Mouse (Mus musculus): ENCODE data around the gene Rcc2. TPM values are rescaled to one million over a fixed set of nuclear protein-coding genes. Genes with fewer than 3 reads are reported as not detected.
A peak's percentile ranks its signal among the peaks of the same experiment; 100 is the strongest.

Gene Rcc2
- total and polyA plus RNA-seq, 3 experiments = 254 to 427 (median 270) TPM

- Histone ChIP-seq H3K9me3 (replicated peaks; ENCODE audit: insufficient read depth, low read length) (no peaks in the 10 kb centered on the region), H3K4me1 (ENCODE audit: control insufficient read depth in 1 of 2, insufficient read depth in 2 of 2, low read length in 2 of 2) (no peaks in the 10 kb centered on the region), H3K27ac (ENCODE audit: control insufficient read depth, low read depth, low read length) (no peak overlapping the region), H3K27me3 (ENCODE audit: control insufficient read depth in 1 of 2, insufficient read depth in 2 of 2, low read length in 2 of 2) (no peaks in the 10 kb centered on the region), H3K4me3 (ENCODE audit: control insufficient read depth in 1 of 2, insufficient read depth in 1 of 2, low read depth in 2 of 2, low read length in 2 of 2) (no peak overlapping the region), H3K79me2 (ENCODE audit: control insufficient read depth, insufficient read depth, low read length, poor library complexity) (no peaks in the 10 kb centered on the region), H3K36me3 (ENCODE audit: control insufficient read depth in 1 of 2, insufficient read depth in 2 of 2, low read length in 2 of 2) (no peaks in the 10 kb centered on the region), H3K9ac (ENCODE audit: control insufficient read depth, low read depth, low read length, poor library complexity, severe bottlenecking) (no peak overlapping the region)
- no peak for DNase-seq (ENCODE audit: low read depth, low spot score)
- TF ChIP-seq NRF1 (IDR thresholded peaks at IDR 0.05; ENCODE audit: insufficient read depth, low read depth, low read length, poor library complexity, severe bottlenecking) = no peak
Measured at GRCm38 (mm10) chr4:140667802-140668201, 32.5 kb upstream of the Rcc2 start.

- H3K27ac ChIP-seq (ENCODE audit: control insufficient read depth, low read depth, low read length) = no peak overlapping the region
Measured at GRCm38 (mm10) chr4:140673527-140674264, 26.6 kb upstream of the Rcc2 start.

GRCm38 (mm10) chr4:140674345-140674926, 25.9 kb upstream of the Rcc2 start:
- Histone ChIP-seq H3K27ac (ENCODE audit: control insufficient read depth, low read depth, low read length) (no peak overlapping the region), H3K79me2 (ENCODE audit: control insufficient read depth, insufficient read depth, low read length, poor library complexity) (no peaks in the 10 kb centered on the region)
- TF ChIP-seq SMC3 (IDR thresholded peaks at IDR 0.05; ENCODE audit: low read depth, low read length) (peak; percentile 79), HCFC1 (IDR thresholded peaks at IDR 0.05; ENCODE audit: low read depth, low read length) (no peak), E2F4 (IDR thresholded peaks at IDR 0.05; ENCODE audit: borderline replicate concordance, low read depth, low read length) (no peak), RAD21 (IDR thresholded peaks at IDR 0.05; ENCODE audit: low read depth, low read length) (peak; percentile 64), ZC3H11A (IDR thresholded peaks at IDR 0.05; ENCODE audit: low read depth, low read length) (peak; percentile 62), MYC (IDR thresholded peaks at IDR 0.05; ENCODE audit: low read depth, low read length) (no peak), ZNF384 (IDR thresholded peaks at IDR 0.05; ENCODE audit: low read depth, low read length) (peak; percentile 82), MXI1 (IDR thresholded peaks at IDR 0.05; ENCODE audit: low read depth, low read length) (no peak), MAFK (IDR thresholded peaks at IDR 0.05; ENCODE audit: borderline replicate concordance, low read depth, low read length) (no peak), CTCF (IDR thresholded peaks at IDR 0.05 in 2 of 3, conservative IDR thresholded peaks at IDR 0.05 in 1 of 3; ENCODE audit: control insufficient read depth in 1 of 3, insufficient read depth in 1 of 3, low read depth in 2 of 3, low read length in 3 of 3, poor library complexity in 1 of 3, severe bottlenecking in 1 of 3) (peak; percentile 66 to 96 (median 74))

More at GRCm38 (mm10) chr4:140673527-140674264, 26.6 kb upstream of the Rcc2 start:
- no peak for TF ChIP-seq CHD1 (IDR thresholded peaks at IDR 0.05; ENCODE audit: low read depth, low read length)
- no peak for TF ChIP-seq ZMIZ1 (IDR thresholded peaks at IDR 0.05; ENCODE audit: low read depth, low read length)
- no peak for TF ChIP-seq HCFC1 (IDR thresholded peaks at IDR 0.05; ENCODE audit: low read depth, low read length)
- no peak for TF ChIP-seq JUND (IDR thresholded peaks at IDR 0.05; ENCODE audit: low read depth, low read length)
- no peak for TF ChIP-seq ETS1 (IDR thresholded peaks at IDR 0.05; ENCODE audit: low read depth, low read length)
- TF ChIP-seq NRF1 (IDR thresholded peaks at IDR 0.05; ENCODE audit: insufficient read depth, low read depth, low read length, poor library complexity, severe bottlenecking) = no peak
- TF ChIP-seq ZKSCAN1 (IDR thresholded peaks at IDR 0.05; ENCODE audit: low read depth, low read length) = no peak
- TF ChIP-seq UBTF (IDR thresholded peaks at IDR 0.05; ENCODE audit: borderline replicate concordance, insufficient read depth, low read depth, low read length) = no peak
- no peak for TF ChIP-seq ZNF384 (IDR thresholded peaks at IDR 0.05; ENCODE audit: low read depth, low read length)
- Histone ChIP-seq H3K9ac (ENCODE audit: control insufficient read depth, low read depth, low read length, poor library complexity, severe bottlenecking) (no peak overlapping the region), H3K79me2 (ENCODE audit: control insufficient read depth, insufficient read depth, low read length, poor library complexity) (no peaks in the 10 kb centered on the region), H3K4me1 (ENCODE audit: control insufficient read depth in 1 of 2, insufficient read depth in 2 of 2, low read length in 2 of 2) (no peaks in the 10 kb centered on the region), H3K4me3 (ENCODE audit: control insufficient read depth in 1 of 2, insufficient read depth in 1 of 2, low read depth in 2 of 2, low read length in 2 of 2) (no peak overlapping the region), H3K9me3 (replicated peaks; ENCODE audit: insufficient read depth, low read length) (no peaks in the 10 kb centered on the region), H3K27me3 (ENCODE audit: control insufficient read depth in 1 of 2, insufficient read depth in 2 of 2, low read length in 2 of 2) (no peaks in the 10 kb centered on the region), H3K36me3 (ENCODE audit: control insufficient read depth in 1 of 2, insufficient read depth in 2 of 2, low read length in 2 of 2) (no peaks in the 10 kb centered on the region)
- DNase-seq (ENCODE audit: low read depth, low spot score) = no peak

More at GRCm38 (mm10) chr4:140674345-140674926, 25.9 kb upstream of the Rcc2 start:
- Histone ChIP-seq H3K27me3 (ENCODE audit: control insufficient read depth in 1 of 2, insufficient read depth in 2 of 2, low read length in 2 of 2) (no peaks in the 10 kb centered on the region), H3K9ac (ENCODE audit: control insufficient read depth, low read depth, low read length, poor library complexity, severe bottlenecking) (no peak overlapping the region), H3K9me3 (replicated peaks; ENCODE audit: insufficient read depth, low read length) (no peaks in the 10 kb centered on the region), H3K4me1 (ENCODE audit: control insufficient read depth in 1 of 2, insufficient read depth in 2 of 2, low read length in 2 of 2) (no peaks in the 10 kb centered on the region), H3K36me3 (ENCODE audit: control insufficient read depth in 1 of 2, insufficient read depth in 2 of 2, low read length in 2 of 2) (no peaks in the 10 kb centered on the region), H3K4me3 (ENCODE audit: control insufficient read depth in 1 of 2, insufficient read depth in 1 of 2, low read depth in 2 of 2, low read length in 2 of 2) (no peak overlapping the region)
- DNase-seq (ENCODE audit: low read depth, low spot score) = peak; percentile 82
